ENCODE assay signal across 8 mouse cellular contexts in genomic region chr10:42761901-42762669, GRCm38 (mm10). TPM values are rescaled to one million over a fixed set of nuclear protein-coding genes. Genes with fewer than 3 reads are reported as not detected.
DNase-seq lines count a peak whose midpoint lies in the region; ATAC-seq and TF ChIP-seq lines count a peak whose summit lies in the region.

No protein-coding gene starts in this region.

- TF ChIP-seq POLR2A in ES-Bruce4 (IDR thresholded peaks at IDR 0.05; ENCODE audit: insufficient read depth, low read length): no peak

- no peak for TF ChIP-seq EP300 in ES-Bruce4 (IDR thresholded peaks at IDR 0.05; ENCODE audit: insufficient read depth, low read depth, low read length)

- peak overlapping the region; percentile 88 for H3K9ac ChIP-seq in ES-Bruce4 (ENCODE audit: low read depth, poor library complexity, severe bottlenecking)

- no peaks in the 10 kb centered on the region for H3K27me3 ChIP-seq in ES-Bruce4 (ENCODE audit: control insufficient read depth, insufficient read depth, low read length, poor library complexity, severe bottlenecking)

- no peak overlapping the region for H3K27ac ChIP-seq in ES-Bruce4 (ENCODE audit: insufficient read depth, low read length)

- H3K4me3 ChIP-seq in ES-Bruce4 (ENCODE audit: low read depth, low read length): peak overlapping the region; percentile 78

- H3K36me3 ChIP-seq in ES-Bruce4 (ENCODE audit: control insufficient read depth, insufficient read depth, low read length, poor library complexity, severe bottlenecking): no peaks in the 10 kb centered on the region

- DNase-seq in adrenal gland, adult 2 months: peak; percentile 78
- peak; percentile 62 to 69 for DNase-seq in heart, postnatal 14 days
- DNase-seq in layer of hippocampus, adult 8-10 months (ENCODE audit: low spot score in 2 of 2): peak; percentile 12 to 21
- peak; percentile 51 for DNase-seq in lung, postnatal 14 days
- DNase-seq in right cerebral cortex, adult 18-20 months: peak; percentile 28
- no peak for DNase-seq in urinary bladder, postnatal 4 days (ENCODE audit: low spot score in 2 of 2)

- intact Hi-C loops in heart, postnatal 14 days (cut with DNase I): no loop called here

- no peaks in the 10 kb centered on the region for H3K9me3 ChIP-seq in ES-Bruce4 (replicated peaks; ENCODE audit: control insufficient read depth, insufficient read depth, low read length, poor library complexity, severe bottlenecking)

- TF ChIP-seq CTCF in ES-Bruce4 (IDR thresholded peaks at IDR 0.05; ENCODE audit: low read depth, low read length): no peak

- peak; percentile 52; the same call in 1 of the 2 replicates for ATAC-seq in erythroid progenitor cell, adult 5-6 weeks (replicated peaks; ENCODE audit: low FRiP score, poor library complexity, severe bottlenecking)

- no peaks in the 10 kb centered on the region for H3K4me1 ChIP-seq in ES-Bruce4 (ENCODE audit: control insufficient read depth, insufficient read depth, low read length)

RNA-seq across cellular contexts. Expression of gene Sec63, which starts 0.8 kb away (rescaled TPM):
- polyA plus RNA-seq in ES-Bruce4 (2011; ENCODE audit: insufficient read depth, insufficient read length, low read depth, missing spikeins): 35.1 and 36.0 TPM in 2 replicates
- total RNA-seq in adrenal gland, adult 2 months (2021): 10 to 100 TPM; 65.6 to 81.1 TPM
- polyA plus RNA-seq in adrenal gland, adult 2 months (2012; rRNA removed): 7.0 and 7.1 TPM in 2 replicates
- 16.9 and 29.8 TPM in 2 replicates for total RNA-seq in erythroid progenitor cell, adult 5-6 weeks (2015; ENCODE audit: low replicate concordance)
- total RNA-seq in erythroid progenitor cell, adult 5-6 weeks (2017; ENCODE audit: low replicate concordance): 18.4 and 57.3 TPM in 2 replicates
- 10 to 100 TPM; 24.4 to 27.5 TPM for total RNA-seq in heart, postnatal 14 days (2021)
- total RNA-seq in layer of hippocampus, adult 8-10 months (2022): 10 to 100 TPM; 43.7 to 50.3 (median 46.2) TPM

Comparison
In these comparisons a context has a peak if more than half of its experiments do, and no peak if none do; other contexts are left out.
1. DNase-seq: peak in adrenal gland, adult 2 months (single experiment), heart, postnatal 14 days (2 of 2), layer of hippocampus, adult 8-10 months (2 of 2), lung, postnatal 14 days (single experiment) and right cerebral cortex, adult 18-20 months (single experiment); none in urinary bladder, postnatal 4 days (0 of 2).